Mouse (Mus musculus): ENCODE results near the gene Nav2. TPM values are rescaled to one million over a fixed set of nuclear protein-coding genes. Genes with fewer than 3 reads are reported as not detected.

Nav2 gene
- total RNA-seq, 2 experiments from 2014 or later: 53.0 to 60.1 TPM

DNA sequence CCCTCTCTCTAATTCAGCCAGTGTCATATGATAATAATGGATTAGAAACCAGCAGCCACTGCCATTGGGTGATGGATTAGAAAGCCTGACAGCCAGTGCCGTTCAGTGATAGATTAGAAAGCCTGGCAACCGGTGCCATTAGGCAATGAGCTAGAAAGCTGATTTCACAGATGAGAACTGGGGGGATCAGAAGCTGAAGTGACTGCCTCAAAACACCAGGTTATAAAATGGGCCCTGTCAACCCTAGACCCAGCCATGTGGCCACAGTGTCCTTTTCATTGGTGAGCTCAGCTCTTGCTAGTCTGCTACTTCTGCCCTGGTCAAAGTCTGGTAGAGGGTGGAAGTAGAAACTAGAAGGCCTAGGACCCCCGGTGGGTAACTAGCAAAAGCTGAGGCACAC, 595.8 kb downstream of the Nav2 start:
- intact Hi-C loops (cut with DNase I): no loop called here
- DNase-seq (ENCODE audit: low spot score): no peak

DNA sequence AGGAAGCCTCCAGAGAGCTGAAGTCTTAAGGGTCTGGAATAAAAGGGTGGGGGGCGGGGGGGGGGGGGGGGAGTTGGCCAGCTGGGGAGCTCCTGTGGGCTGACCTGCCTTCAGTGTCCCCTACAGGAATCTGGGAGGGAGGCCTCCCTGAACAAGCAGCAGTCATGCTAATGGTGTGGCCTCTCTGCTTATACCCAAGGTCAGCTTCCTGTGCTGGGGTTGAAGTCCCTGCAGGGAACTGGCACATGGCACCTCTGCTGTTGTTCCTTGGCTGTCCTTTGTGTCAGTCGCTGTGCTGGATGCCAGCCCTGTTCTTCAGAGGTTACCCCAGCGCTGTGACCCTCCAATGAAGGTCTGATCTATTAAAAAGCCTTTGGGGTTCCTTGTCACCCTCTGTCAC, 596.5 kb downstream of the Nav2 start:
- intact Hi-C loops (cut with DNase I): loop anchor here (5.0 kb wide), 1 partner anchor 47 kb away; no protein-coding TSS in a partner anchor
- no peak for DNase-seq (ENCODE audit: low spot score)

DNA sequence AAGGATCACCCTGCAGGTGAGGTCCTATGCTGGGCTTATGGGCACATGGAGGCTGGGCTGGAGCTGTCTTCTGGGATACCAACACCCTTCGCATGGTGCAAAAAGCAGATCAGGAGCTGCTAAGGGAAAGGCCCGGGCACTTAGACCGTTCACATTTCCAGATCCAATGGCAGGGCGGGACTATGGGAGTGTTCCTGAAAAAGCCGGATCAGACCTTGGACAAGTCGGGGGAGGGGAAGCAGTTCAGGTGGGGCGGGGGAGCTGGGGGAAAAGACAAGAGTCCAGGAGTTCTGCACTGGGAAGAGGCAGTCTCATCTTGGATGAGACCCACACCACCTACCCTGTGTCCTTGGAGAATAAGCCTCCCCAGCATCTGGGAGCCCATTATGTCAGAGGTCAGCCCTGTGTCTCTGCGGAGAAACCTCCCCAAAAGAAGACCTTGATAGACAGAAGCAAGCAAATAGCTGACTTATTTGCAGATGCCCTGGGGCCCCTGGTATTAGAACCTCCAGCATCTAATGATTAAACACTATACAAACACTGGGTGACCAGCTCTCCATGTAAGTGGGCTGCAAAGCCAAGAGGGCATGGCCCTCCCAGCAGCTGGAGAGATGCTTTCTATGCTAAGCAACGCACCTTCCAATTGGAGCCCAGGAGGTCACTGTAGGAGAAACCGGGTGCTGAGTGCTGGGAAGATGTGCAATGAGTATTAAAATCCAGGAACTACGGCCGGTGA, 597.7 kb downstream of the Nav2 start:
- no peak for DNase-seq (ENCODE audit: low spot score)
- intact Hi-C loops (cut with DNase I): loop anchor here (5.0 kb wide), 1 partner anchor 46 kb away; no protein-coding TSS in a partner anchor

DNA sequence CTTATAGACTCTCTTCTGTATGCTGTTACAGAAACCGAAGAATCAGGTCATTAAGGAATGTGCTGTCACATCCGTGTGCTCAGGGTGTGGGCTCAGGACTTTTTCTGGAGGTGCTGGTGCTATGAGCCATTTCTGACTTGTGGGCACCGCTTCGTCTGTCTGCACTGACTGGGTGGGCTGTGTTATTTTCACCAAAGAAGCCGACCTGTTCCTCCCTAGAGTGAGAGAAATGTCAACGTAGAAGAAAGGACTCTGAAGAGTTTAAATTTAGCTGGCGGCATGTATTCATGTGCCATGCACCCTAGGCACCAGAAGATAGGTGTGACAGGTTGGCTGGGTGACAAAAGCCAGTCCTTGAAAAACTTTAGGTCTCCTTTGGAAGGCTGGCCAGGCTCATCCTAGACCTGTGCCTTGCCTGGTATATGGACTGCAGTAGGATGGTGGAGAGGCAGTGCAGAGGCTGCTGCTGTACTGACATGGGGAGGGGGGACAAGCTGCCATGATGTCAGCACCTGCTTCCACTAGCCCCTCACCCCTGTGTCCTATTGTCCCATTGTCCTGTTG, 599.5 kb downstream of the Nav2 start:
- intact Hi-C loops (cut with DNase I): loop anchor here (2.0 to 5.0 kb wide), 2 partner anchors 15 to 44 kb away; no protein-coding TSS in a partner anchor
- no peak for DNase-seq (ENCODE audit: low spot score)

DNA sequence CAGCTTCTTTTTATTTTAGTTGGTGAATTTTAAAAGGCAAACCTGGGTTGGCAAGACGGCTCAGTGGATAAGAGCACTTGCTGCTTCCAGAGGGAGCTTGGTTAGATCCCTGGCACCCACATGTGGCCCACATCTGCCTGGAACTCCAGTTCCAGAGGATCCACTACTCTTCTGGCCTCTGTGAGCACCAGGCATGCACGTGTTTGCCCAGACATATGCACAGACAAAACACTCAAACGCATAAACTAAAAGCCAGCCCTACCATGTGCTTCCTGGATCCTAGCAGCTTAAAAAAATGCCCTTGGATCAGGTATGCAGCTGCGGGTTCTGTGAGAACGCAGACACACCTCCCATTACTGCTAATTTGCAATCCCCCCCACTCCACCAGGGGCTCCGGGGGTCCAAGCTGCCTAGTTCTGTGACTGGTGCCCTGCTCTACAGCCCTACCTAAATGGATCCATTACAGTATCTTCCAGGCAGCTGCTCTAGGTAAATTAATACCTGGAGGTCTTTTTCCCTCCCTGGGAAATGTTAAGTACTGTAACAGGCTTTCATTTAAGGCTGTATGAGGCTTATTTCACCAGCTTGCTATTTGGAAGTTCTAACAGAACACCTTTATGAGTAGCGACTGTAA, 603.4 kb downstream of the Nav2 start:
- intact Hi-C loops (cut with DNase I): no loop called here
- no peak for DNase-seq (ENCODE audit: low spot score)

DNA sequence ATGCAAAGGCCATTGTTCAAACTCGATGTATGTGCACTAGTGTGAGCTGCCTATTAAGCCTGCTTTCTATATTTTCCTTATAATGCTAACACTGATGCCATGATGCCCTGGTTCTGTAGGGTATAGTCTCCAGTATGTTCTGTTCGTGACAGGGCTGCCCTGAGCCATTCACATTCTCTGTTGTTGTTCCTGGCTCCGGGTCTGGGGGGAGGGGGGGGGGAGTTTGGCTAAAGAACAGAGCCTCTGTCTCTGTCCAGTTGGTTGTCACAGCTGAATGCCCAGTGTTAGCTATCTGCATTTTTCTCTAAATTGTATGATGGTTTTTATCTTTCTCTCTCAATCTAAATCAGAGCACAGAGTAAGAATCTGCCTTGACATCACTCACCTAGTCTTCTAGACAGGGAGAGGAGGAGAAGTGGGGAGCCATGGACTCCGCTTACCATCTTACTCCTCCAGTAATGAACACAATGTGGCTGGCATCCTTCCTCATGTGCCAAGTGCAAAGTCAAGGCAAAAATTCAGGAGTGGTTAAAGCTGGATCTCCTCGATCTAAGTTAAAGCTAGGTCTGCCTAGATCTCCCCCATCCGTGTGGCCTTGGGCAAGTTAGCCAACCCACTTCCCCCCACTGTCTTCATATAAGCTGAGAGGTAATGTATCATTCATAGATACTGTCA, 605.4 kb downstream of the Nav2 start:
- DNase-seq (ENCODE audit: low spot score): no peak
- intact Hi-C loops (cut with DNase I): no loop called here

DNA sequence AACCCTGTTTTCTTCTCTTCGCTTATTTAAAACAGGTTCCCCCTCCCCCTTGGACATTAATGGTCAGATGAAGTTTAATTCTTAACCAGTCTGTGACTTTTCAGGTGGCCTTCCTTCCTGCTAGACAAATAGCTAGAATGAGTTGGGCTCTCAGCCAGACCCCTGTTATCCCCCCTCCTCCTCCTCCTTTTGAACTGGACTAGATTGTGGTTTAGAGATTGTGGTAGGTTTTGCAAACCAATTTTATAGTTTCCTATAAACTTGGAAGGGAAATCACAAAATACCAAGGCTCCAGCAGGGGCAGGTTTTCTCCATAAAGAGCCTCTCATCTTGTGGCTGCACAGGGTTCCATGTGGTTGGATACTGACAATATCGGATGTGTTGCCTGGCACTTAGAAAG, 606.5 kb downstream of the Nav2 start:
- DNase-seq (ENCODE audit: low spot score): no peak
- intact Hi-C loops (cut with DNase I): no loop called here

DNA sequence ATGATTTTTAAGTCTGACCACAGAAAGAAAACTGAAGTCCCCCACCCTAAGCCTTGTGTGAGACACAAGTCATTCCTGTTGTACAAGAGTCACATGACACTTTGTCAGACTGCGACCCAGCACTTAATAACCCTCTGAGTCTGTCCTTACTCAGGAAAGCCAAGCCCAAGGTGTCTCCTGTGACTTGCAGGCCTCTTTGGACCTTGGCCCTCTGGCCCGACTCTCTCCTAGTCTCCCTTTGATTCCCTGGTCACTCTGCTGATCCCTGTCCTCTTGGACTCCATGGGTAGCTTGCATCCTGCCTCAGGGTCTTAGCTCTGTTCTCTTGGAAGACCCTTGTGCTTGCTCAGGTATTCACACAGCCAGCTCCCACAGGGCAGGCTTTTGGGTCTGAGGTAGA, 612.0 kb downstream of the Nav2 start:
- intact Hi-C loops (cut with DNase I): no loop called here
- no peak for DNase-seq (ENCODE audit: low spot score)

DNA sequence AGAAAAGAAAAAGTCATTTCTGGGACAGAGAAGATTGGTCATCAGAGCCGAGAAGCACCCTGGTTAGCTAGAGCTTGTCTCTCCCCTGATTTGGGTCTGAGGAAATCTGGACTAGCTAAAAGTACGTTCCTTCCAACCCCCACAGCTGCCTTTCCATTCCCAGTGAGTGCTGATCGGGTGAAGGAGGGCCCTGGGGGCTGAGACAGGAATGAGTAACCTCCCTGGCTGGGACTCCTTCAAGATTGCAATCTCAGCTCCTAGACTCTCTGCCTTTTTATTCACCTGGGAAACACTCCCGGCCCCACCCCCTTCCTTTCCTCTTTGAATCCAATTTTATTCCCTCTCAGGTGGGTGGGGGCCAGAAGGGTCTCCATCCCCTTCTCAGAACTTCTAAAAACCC, 612.8 kb downstream of the Nav2 start:
- intact Hi-C loops (cut with DNase I): no loop called here
- DNase-seq (ENCODE audit: low spot score): no peak

DNA sequence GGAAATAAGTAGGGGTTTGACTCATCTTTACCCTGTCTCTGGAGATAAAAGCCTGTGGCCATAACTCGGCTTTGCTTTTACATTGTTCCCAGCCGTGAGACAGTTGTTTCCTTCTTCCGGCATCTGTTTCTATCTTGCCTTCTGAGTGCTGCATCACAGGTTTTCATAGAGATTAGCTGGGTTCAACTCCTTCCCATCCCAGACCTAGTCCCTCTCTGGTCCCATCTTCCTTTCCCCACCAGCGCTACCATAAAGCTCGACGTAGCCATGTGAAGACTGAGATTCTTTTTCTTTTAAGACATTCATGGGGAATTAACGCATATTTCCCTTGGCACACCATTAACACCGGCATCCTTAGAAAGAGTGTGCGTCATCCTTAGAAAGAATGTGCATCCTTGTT, 613.5 kb downstream of the Nav2 start:
- DNase-seq (ENCODE audit: low spot score): no peak
- intact Hi-C loops (cut with DNase I): loop anchor here (2.0 kb wide), 1 partner anchor 13 kb away; no protein-coding TSS in a partner anchor

DNA sequence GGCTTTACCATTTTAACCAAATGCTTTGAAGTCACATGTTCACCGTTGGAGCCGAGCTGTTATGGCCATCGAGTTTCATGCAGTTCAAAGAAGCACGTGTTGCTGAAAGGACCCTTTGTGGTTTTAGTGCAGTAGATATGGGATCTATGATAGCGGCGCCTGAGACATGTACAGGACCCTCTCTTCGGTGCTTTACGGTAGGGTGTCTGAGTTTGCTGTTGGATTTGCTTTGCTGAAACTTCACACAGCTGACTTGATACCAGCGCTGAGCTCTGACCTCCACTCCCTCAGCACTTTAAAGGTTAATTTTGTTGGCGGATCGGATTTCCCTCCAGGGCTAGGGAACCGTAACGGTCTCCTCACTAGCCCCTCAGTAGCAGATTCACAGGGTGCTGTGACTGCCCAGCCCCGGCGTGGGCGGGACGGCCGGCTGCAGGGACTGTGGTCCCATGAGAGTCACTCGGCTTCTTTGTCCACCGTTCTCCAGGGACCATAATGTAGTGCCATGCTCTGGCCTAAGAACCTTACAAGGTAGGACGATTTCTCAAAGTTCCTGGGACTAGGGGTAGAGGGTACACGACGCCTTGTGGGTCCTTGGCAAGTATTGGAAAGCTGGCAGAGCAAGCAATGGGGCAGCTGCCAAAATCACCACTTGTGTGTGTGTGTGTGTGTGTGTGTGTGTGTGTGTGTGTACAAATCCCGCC, 614.0 kb downstream of the Nav2 start:
- DNase-seq (ENCODE audit: low spot score): no peak
- intact Hi-C loops (cut with DNase I): loop anchor here (2.0 kb wide), 1 partner anchor 14 kb away; no protein-coding TSS in a partner anchor

DNA sequence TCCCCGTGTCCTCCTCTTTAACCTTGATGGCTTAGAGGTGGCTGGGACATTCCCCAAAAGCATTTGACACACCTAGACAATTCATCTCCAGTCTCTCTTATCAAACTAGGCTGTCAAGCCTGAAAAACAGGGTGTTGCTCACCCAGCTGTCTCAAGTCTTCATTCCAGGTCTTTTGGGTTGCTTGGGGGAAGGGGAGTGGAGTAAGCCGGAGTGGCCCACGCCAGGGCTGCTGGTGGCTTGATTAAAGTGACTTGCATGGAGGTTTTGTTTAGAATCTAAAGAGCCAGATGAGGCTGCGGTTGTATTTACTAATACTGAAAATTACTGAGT, 614.6 kb downstream of the Nav2 start:
- DNase-seq (ENCODE audit: low spot score): no peak
- intact Hi-C loops (cut with DNase I): loop anchor here (2.0 kb wide), 1 partner anchor 14 kb away; no protein-coding TSS in a partner anchor

DNA sequence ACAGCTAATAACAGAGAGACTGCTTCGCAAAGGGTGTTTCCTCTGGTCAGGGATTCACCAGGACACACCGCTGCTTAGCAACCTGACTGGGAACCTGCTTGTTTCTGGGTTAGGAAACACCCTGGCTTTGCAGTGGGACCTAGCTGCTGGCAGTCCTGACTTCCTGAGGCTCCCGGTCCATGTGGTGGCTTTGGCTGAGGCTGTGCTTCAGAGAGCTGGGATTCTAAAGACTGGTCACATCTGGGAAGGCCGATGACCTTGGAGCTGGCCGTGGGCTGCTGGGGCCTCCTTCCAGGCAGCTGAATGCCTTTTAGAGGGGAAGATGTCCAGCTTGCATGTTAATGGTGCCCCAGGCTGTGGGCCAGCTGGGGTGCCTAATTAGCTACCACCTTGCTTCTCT, 615.2 kb downstream of the Nav2 start:
- intact Hi-C loops (cut with DNase I): loop anchor here (2.0 kb wide), 1 partner anchor 15 kb away; no protein-coding TSS in a partner anchor
- peak; percentile 8 for DNase-seq (ENCODE audit: low spot score)

DNA sequence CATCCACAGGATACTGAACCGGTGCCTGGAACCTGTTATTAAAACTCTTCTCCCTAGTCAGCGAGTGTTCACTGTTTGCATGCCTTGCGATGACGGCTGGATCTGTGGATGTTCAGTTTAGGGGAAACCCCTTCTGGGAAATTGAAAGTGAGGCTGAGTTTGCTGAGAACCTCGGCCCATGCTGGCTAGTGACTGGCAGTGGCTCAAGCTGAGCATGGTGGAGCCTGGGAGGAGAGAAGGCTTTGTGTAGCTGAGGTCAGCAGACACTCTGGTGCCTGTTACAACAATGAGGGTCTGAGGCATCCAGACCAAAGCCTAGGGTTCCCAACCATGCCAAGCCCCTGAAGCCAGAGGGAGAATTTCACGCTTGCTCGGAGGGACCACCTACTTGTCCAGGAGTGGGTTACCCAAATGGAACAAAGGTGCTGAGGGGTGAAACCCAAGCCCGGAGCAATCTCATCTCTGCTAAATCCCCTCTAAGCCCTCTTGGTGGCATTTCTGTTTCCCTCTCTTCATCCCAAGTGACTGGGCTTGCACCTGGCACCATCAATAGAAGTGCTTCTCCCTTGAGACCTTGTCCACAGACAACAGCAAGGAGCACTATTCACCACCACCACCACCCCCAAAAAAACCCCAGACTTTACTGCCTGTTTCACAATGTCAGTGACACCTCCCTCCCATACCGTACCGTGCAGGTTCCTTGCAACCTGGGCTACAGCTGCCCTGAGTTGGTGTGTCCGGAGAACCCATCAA, 617.0 kb downstream of the Nav2 start:
- intact Hi-C loops (cut with DNase I): no loop called here
- DNase-seq (ENCODE audit: low spot score): no peak

DNA sequence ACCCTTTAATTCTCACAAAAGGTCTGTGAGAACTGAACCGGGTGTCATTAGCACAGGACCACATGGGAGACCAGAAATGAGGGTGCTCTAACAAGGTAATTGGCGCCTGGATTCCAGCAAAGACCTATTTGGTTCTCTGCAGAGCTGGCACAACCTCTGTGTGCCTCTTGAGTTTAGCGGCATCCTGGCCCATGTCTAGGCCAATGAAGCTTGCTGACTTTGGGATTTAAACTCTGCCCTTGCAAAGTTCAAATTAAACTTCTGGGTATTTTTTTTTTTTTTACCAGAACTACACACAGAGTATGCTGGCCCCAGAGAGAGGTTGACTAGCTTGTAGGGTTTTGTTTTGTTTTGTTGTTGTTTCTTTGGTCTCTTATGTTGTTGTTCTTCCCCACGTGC, 617.6 kb downstream of the Nav2 start:
- DNase-seq (ENCODE audit: low spot score): no peak
- intact Hi-C loops (cut with DNase I): no loop called here

DNA sequence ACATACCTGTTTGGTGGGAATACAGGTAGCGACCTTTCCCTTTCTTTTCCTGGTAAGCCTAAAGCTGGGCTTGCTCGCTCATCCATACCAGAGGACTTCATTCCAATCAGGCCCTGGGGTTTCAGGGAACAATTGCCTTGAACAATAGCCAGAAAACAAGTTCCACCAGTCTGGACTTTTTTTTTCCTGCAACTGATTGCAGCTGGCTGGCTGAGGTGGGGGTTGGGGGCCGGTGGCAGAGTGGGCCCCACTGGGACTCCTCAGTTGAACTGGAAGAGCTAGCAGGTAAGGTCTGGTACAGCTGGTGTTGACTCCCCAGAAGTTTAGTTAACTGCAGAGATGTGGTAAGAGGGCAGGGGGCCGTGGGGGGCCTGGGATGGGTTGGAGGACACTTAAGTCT, 619.0 kb downstream of the Nav2 start:
- intact Hi-C loops (cut with DNase I): no loop called here
- no peak for DNase-seq (ENCODE audit: low spot score)

DNA sequence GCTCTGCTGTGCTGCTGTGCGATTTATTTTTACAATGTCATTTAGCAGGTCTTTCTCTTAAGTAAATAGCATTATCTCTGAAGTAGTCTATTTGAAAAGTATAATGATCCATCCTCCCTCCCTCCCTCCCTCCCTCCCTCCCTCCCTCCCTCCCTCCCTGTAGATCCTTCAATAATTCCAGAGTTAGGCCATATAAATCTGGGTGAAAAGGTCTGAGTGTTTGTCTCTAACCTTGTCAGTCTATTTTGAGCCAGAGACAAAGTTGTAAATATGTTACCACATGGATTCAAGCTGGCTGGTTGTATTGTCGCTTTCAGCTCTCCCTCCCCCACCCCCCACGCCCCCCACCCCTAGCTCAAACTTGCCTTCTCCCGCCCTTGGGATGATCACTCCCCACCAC, 619.4 kb downstream of the Nav2 start:
- no peak for DNase-seq (ENCODE audit: low spot score)
- intact Hi-C loops (cut with DNase I): no loop called here

DNA sequence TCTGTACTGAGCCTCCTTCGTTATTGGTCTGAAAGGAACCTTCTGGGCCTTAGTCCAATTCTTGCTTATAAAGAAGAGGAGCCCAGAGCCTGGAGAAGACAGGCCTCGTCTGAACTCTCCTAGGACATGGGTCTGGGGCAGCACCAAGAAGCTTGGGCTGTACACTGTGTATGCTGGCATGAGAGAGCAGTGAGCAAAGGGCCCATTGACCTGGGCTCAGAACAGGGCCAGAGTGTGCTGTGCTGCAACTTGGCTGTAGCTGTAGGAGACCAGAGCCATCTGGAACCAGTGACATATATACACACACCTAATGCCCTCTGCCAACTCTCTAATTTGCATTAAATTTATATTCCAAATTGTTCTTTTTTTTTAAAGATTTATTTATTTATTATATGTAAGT, 621.0 kb downstream of the Nav2 start:
- intact Hi-C loops (cut with DNase I): no loop called here
- no peak for DNase-seq (ENCODE audit: low spot score)

DNA sequence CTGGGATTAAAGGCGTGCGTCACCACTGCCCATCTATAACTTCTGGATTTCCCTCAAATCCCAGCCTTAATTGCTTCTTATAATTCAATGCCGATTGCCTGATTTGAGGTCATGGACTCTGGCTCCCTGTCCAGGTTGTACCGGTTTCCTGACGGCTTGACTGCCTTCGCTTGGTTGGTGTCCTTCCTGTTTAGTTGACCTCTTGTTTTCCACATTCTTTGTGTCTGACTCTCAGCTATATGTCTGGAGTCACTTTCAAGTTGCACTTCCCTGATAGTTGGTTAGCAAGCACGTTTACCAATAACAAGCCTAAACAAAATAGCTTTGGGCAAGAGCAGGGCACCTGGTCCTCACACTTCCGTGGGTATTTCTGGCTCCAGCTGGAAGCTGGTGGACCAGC, 625.1 kb downstream of the Nav2 start:
- intact Hi-C loops (cut with DNase I): no loop called here
- no peak for DNase-seq (ENCODE audit: low spot score)
